Mouse (Mus musculus) left cerebral cortex, adult 2 months (tissue): Measurements from ENCODE around the gene Lrch4. TPM values are rescaled to one million over a fixed set of nuclear protein-coding genes. Genes with fewer than 3 reads are reported as not detected.

Source experiments
- DNase-seq, 2 experiments: peaks; one replicate each; pipeline ENCODE4 v3.0.0; 2021 to 2022; ENCODE audit warnings: low spot score in 2 of 2, mixed read lengths in 1 of 2; ENCODE audit errors: extremely low spot score in 1 of 2
- H3K27ac ChIP-seq: fragments of 200-600 bp; 2 replicates; pipeline ENCODE4 v1.8.1; 2022
- H3K4me3 ChIP-seq: fragments of 200-600 bp; 2 replicates; pipeline ENCODE4 v1.8.1; 2022
- CTCF ChIP-seq: fragments of 200-600 bp; IDR thresholded peaks from 2 replicates; pipeline ENCODE4 v1.8.1; 2022; ENCODE audit warnings: antibody characterized with exemption, mild to moderate bottlenecking, moderate library complexity
- intact Hi-C: fragments of 180-260 bp; cut with DNase I; formaldehyde crosslinking; loops from one replicate; pipeline ENCODE4 v1.15.1; 2025
- total RNA-seq, 2 experiments: library from RNA; stranded (reverse); gene quantifications; 2 replicates each; pipeline ENCODE4 v1.2.3; 2021

The Lrch4 gene
- total RNA-seq, 2 experiments from 2014 or later, result 15.9 to 21.2 TPM

GRCm38 (mm10) chr5:137683388-137684293, 54.7 kb downstream of the Lrch4 start:
- peak overlapping the region; percentile 71 for H3K27ac ChIP-seq
- intact Hi-C loops, result loop anchor here (2.0 kb wide), 2 partner anchors 55 to 57 kb away; partner anchors contain the start of genes Fbxo24, Gm20605, Lrch4 and Nyap1
- no peak for DNase-seq
- peak overlapping the region; percentile 96 for H3K4me3 ChIP-seq
- no peak; the same call in 1 of the 2 replicates for TF ChIP-seq CTCF

DNA sequence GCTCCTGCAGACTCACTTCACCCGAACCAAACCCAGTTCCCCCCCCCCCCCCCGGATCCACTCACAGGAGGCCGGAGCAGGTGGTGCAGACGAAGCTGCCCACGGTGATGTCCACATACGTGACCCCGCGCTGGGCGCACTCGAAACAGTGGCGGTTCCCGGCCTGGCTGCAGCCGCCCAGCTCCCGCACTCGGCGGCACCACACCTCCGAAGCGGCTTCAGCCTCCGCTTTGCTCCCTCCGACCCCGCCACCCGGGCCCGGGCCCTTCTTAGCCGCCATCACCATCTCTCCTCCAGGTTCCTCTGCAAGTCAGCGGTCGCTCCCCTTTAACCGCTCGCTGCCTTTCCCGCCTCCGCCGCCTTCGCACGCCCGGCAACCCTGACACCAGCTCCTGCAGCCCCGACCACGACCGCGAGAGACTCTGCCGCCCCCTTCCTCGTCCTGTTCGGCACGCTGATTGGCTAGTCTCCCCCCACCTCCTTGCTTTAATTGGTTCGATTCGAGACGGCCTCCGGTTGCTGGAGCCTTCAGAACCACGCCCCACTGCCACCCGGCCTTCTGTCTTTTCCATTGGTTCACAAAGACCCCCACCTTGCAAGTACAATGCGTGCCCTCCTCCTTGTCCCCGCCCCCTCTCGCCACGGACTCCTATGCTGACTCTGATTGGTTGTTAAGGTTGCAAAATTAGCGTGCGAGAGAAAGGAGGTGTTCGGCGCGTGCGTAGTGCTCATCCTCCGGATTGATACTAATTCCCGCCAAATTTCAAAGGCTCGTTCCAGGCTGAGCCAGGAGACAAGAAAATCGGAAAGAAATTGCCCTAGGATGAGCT, 55.6 kb downstream of the Lrch4 start, which contains the start of gene Agfg2:
TSS of gene Agfg2 (minus strand) at position 433 of the 830 bp plus-strand sequence.
- Histone ChIP-seq H3K27ac (peak within 1 kb of the TSS; percentile 71), H3K4me3 (peak within 1 kb of the TSS; percentile 96)
- intact Hi-C loops, result no loop called here
- TF ChIP-seq CTCF, result peak; percentile 10; the same call in 1 of the 2 replicates
- peak; percentile 95 to 98 for DNase-seq

- no peak overlapping the region for H3K27ac ChIP-seq
- no peak for DNase-seq
- intact Hi-C loops, result no loop called here
- TF ChIP-seq CTCF, result no peak
- H3K4me3 ChIP-seq, result no peak overlapping the region
Observed at GRCm38 (mm10) chr5:137685653-137686052, 56.7 kb downstream of the Lrch4 start.

GRCm38 (mm10) chr5:137686127-137686790, 57.3 kb downstream of the Lrch4 start:
- intact Hi-C loops, result no loop called here
- DNase-seq, result no peak
- TF ChIP-seq CTCF, result no peak
- no peak overlapping the region for H3K4me3 ChIP-seq
- no peak overlapping the region for H3K27ac ChIP-seq

DNA sequence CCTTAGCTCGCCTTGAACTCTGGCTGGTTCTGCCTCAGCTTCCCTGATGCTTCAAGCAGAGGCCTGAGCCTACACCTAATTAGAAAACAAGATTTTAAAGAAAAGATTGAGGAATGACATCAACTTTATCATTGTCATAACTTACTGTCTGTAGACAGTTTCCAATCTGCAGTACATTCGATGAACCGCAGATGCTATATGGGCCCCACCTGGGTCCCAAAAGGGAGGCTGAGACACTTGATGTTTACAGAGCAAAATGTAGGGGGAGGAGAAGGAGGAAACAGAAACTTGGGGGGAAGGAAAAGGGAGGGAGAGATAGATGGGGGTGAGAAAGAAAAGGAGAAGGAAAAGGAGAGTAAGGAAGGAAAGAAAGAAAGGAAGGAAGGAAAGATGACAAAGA, 61.1 kb downstream of the Lrch4 start:
- Histone ChIP-seq H3K4me3 (no peak overlapping the region), H3K27ac (no peak overlapping the region)
- intact Hi-C loops, result no loop called here
- DNase-seq, result no peak
- TF ChIP-seq CTCF, result no peak

DNA sequence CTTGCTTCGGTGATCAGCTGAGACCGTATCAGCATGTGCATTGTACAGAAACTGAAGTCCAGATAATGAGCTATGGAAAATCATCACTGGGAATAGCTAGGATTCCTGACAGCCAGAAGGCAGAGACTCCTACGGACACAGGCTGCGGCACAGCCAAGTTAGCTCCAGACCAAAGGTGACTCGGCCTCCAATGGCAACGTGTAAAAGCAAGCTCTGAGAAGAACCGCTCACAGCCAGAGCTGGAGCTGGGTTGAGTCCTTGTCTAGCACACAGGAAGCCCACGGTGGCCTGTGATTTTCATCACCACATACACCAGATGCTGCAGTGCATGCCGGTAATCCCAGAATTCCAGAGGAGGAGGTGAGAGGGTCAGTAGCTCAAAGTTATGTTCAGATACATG, 61.6 kb downstream of the Lrch4 start:
- Histone ChIP-seq H3K27ac (no peak overlapping the region), H3K4me3 (no peak overlapping the region)
- intact Hi-C loops, result no loop called here
- TF ChIP-seq CTCF, result no peak
- DNase-seq, result no peak

Other genes with a start within 250 kb of the Lrch4 start
- gene Zan, start 152.1 kb upstream of the Lrch4 start, total RNA-seq, result under 1 TPM; 0.30 to 0.38 TPM
- 10 to 100 TPM; 30.4 to 35.9 TPM for gene Pop7, start 126.6 kb upstream of the Lrch4 start, total RNA-seq
- gene Gigyf1, start 110.6 kb upstream of the Lrch4 start, total RNA-seq, result 10 to 100 TPM; 58.1 to 59.9 TPM
- not detected for gene Epo, start 95.9 kb upstream of the Lrch4 start, total RNA-seq
- gene Gnb2, start 95.6 kb upstream of the Lrch4 start, total RNA-seq, result 100 to 1,000 TPM; 570 to 583 TPM
- 100 to 1,000 TPM; 103 to 111 TPM for gene Actl6b, start 75.6 kb upstream of the Lrch4 start, total RNA-seq
- gene Tfr2, start 59.3 kb upstream of the Lrch4 start, total RNA-seq, result 10 to 100 TPM; 13.2 to 14.9 TPM
- 10 to 100 TPM; 19.9 to 25.1 TPM for gene Mospd3, start 28.1 kb upstream of the Lrch4 start, total RNA-seq
- gene Pcolce, start 15.3 kb upstream of the Lrch4 start, total RNA-seq, result 10 to 100 TPM in 1 of 2 experiments, 1 to 10 TPM in 1; 9.6 to 11.2 TPM
- under 1 TPM; 0.23 to 0.42 TPM for gene Fbxo24, start 119 bp upstream of the Lrch4 start, total RNA-seq
- 10 to 100 TPM; 11.6 to 12.8 TPM for gene Gm20605, start 54 bp downstream of the Lrch4 start, total RNA-seq
- gene Sap25, start 12.2 kb downstream of the Lrch4 start, total RNA-seq, result 1 to 10 TPM; 4.8 to 7.2 TPM
- gene Irs3, start 16.6 kb downstream of the Lrch4 start, total RNA-seq, result under 1 TPM; 0.14 to 0.29 TPM
- gene Agfg2, start 55.6 kb downstream of the Lrch4 start, total RNA-seq, result 10 to 100 TPM; 43.6 to 45.5 TPM
- gene Nyap1, start 112.5 kb downstream of the Lrch4 start, total RNA-seq, result 10 to 100 TPM; 76.3 to 81.7 TPM
- gene Tsc22d4, start 116.6 kb downstream of the Lrch4 start, total RNA-seq, result 100 to 1,000 TPM; 150 to 156 TPM
- 10 to 100 TPM; 22.8 to 25.6 TPM for gene Ppp1r35, start 149.7 kb downstream of the Lrch4 start, total RNA-seq
- gene Mepce, start 158.5 kb downstream of the Lrch4 start, total RNA-seq, result 10 to 100 TPM; 40.1 to 45.2 TPM
- gene Zcwpw1, start 158.7 kb downstream of the Lrch4 start, total RNA-seq, result 1 to 10 TPM; 5.7 to 8.2 TPM
- gene Pilra, start 207.2 kb downstream of the Lrch4 start, total RNA-seq, result 1 to 10 TPM in 1 of 2 experiments, under 1 TPM in 1; 0.54 to 1.3 TPM
- gene Pilrb1, start 229.0 kb downstream of the Lrch4 start, total RNA-seq, result not detected
- gene Pilrb2, start 242.7 kb downstream of the Lrch4 start, total RNA-seq, result not detected